Mouse (Mus musculus): ENCODE measurements around the gene Calm2. TPM values are rescaled to one million over a fixed set of nuclear protein-coding genes. Genes with fewer than 3 reads are reported as not detected.

The Calm2 gene
- total RNA-seq, 2 experiments from 2014 or later, result 2,083 to 2,187 TPM

DNA sequence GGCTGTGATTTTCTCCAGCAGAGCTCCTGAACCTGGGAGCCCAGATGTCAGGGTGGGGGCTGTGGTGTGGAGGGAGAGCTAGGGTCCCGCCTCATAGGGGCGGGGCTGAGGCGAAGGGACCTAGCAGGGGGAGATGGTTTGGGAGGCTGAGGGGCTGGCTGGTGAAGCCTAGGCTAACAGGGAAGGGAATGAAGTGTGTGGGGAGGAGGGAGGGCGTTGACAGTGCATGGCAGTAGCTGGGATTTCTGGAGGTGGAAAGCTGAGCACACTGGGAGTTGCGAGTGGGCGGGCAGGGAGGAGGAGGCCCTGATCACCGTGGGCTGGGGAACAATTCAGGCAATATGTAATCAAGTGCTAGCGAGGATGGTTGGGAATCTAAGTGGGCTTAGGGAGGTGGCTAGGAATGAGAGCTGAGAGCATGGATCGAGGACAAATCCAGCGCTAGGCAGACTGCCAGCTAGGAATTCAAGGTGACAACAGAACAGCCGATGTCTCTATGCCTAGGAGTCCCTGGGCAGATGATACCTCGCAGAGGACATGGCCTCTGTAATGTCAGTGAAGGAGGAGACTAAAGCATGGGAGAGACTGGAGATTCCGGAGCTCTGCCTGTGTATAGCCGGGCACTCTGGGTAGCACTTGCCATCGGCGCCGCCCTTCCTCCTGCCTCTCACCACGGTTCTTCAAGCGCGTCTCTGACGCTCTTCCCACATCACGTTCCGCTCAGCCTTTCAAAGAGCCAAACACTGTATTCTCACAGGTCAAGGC, 27.2 kb upstream of the Calm2 start:
- no peak for TF ChIP-seq CTCF (IDR thresholded peaks at IDR 0.05)
- peak overlapping the region; percentile 36 for H3K4me3 ChIP-seq
- DNase-seq (ENCODE audit: extremely low spot score in 1 of 2, low spot score in 2 of 2), result peak; percentile 60 to 70
- H3K27ac ChIP-seq, result peak overlapping the region; percentile 91
- intact Hi-C loops (cut with DNase I), result loop anchor here (1.0 to 2.0 kb wide), 4 partner anchors 13 to 105 kb away; partner anchors contain the start of gene Calm2

DNA sequence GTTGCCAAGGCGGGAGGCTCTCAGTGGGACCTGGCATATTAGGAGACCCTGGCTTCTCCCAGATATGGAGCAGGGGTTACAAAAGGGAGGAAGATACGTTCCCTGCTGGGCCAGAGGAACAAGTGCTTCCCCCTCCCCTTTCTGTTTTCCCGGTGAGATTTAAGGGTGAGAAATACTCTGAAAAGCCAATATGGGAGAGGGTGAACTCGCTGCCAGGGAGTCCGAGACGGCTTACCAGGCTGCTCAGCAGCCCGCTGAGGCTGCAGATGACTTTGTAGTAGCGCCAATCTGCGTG, 26.7 kb upstream of the Calm2 start:
- intact Hi-C loops (cut with DNase I), result no loop called here
- Histone ChIP-seq H3K27ac (peak overlapping the region; percentile 91), H3K4me3 (peak overlapping the region; percentile 36; the same call in 1 of the 2 replicates)
- TF ChIP-seq CTCF (IDR thresholded peaks at IDR 0.05), result no peak
- no peak for DNase-seq (ENCODE audit: extremely low spot score in 1 of 2, low spot score in 2 of 2)

DNA sequence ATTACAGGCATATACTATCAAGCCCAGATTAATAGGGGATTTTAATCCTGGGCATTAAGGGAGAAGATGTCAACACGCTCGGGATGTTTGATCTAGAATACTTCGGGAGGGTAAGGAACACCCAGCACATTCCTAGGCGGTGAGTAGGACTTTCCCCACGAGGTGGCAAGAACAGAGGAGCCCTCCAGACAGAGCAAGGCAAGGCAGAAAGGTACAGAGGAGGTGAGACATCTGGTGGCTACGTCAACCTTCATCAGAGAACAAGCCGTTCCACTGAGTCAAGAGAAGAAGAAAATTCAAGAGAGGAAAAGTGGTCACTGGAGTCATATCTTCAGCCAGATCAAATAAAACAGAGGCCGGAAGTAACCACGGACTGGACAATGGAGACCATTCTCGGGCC, 26.1 kb upstream of the Calm2 start:
- intact Hi-C loops (cut with DNase I), result no loop called here

GRCm38 (mm10) chr17:87471661-87472060, 24.9 kb upstream of the Calm2 start:
- intact Hi-C loops (cut with DNase I), result no loop called here
- DNase-seq (ENCODE audit: extremely low spot score in 1 of 2, low spot score in 2 of 2), result no peak
- no peak overlapping the region for H3K27ac ChIP-seq
- TF ChIP-seq CTCF (IDR thresholded peaks at IDR 0.05), result no peak
- no peak overlapping the region for H3K4me3 ChIP-seq

More for the DNA sequence above, 26.1 kb upstream of the Calm2 start:
- TF ChIP-seq CTCF (IDR thresholded peaks at IDR 0.05), result no peak
- no peak overlapping the region for H3K4me3 ChIP-seq
- H3K27ac ChIP-seq, result peak overlapping the region; percentile 91
- DNase-seq (ENCODE audit: extremely low spot score in 1 of 2, low spot score in 2 of 2), result no peak

- Histone ChIP-seq H3K27ac (no peak overlapping the region), H3K4me3 (no peak overlapping the region)
- intact Hi-C loops (cut with DNase I), result no loop called here
- TF ChIP-seq CTCF (IDR thresholded peaks at IDR 0.05), result no peak
- DNase-seq (ENCODE audit: extremely low spot score in 1 of 2, low spot score in 2 of 2), result no peak
Observed at GRCm38 (mm10) chr17:87470797-87471196, 24.1 kb upstream of the Calm2 start.

- Histone ChIP-seq H3K4me3 (no peak overlapping the region), H3K27ac (no peak overlapping the region)
- DNase-seq (ENCODE audit: extremely low spot score in 1 of 2, low spot score in 2 of 2), result no peak
- no peak for TF ChIP-seq CTCF (IDR thresholded peaks at IDR 0.05)
- intact Hi-C loops (cut with DNase I), result no loop called here
Observed at GRCm38 (mm10) chr17:87470282-87470681, 23.5 kb upstream of the Calm2 start.

DNA sequence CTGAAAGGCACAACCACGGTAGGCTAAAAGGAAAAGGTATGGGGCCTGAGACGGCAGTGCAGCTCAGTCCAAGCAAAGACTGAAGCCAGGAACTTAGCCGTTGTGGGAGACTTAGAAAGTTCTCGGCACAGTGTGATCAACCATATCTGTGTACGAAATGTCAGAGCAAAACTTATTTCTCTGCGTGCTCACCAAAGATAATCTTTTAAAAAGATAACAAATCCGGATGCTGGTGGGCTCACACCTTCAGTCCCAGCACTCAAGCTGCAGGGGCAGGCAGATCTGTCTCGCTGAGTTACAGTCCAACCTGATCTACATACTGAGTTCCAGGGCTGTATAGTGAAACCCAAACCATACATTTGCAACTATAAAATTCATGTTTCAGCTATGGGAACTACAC, 22.7 kb upstream of the Calm2 start:
- TF ChIP-seq CTCF (IDR thresholded peaks at IDR 0.05), result no peak
- Histone ChIP-seq H3K27ac (no peak overlapping the region), H3K4me3 (no peak overlapping the region)
- no peak for DNase-seq (ENCODE audit: extremely low spot score in 1 of 2, low spot score in 2 of 2)
- intact Hi-C loops (cut with DNase I), result no loop called here

DNA sequence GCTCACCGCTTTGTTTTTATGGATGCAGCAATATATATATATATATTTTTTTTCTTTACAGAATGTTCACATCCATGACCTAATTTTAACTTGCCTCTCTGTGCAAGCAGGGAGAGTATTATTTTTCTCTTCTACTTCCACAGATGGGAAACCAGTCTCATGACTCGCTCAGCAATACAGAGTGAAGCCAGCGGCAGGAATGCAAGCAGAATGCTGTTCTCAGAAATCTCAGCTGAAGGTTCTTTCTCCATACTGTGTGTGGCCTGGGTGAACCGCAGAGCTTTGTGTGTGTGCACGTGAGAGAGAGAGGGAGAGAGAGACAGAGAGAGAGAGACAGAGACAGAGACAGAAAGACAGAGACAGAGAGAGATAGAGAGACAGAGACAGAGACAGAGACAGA, 21.9 kb upstream of the Calm2 start:
- TF ChIP-seq CTCF (IDR thresholded peaks at IDR 0.05), result no peak
- intact Hi-C loops (cut with DNase I), result no loop called here
- DNase-seq (ENCODE audit: extremely low spot score in 1 of 2, low spot score in 2 of 2), result no peak
- Histone ChIP-seq H3K4me3 (no peak overlapping the region), H3K27ac (no peak overlapping the region)

DNA sequence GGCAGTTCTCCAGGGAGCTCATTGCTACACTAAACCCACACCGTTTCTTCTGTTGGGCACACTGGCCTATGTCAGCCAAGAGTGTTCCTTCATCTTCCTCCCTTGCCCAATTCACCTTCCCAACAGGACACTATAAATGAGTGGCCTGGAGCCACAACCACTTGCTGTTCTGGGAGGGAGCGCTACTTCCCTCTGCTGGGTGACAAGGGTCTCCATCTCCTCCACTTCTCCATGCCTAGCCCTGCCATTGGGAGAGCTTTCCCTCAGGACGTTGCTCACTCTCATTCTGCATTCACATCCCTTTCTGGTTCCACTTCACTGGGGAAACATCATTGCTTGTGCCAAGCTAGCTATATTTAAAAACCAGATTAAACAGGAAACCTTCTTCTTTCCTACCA, 14.8 kb upstream of the Calm2 start:
- TF ChIP-seq CTCF (IDR thresholded peaks at IDR 0.05), result no peak; the same call in 1 of the 2 replicates
- DNase-seq (ENCODE audit: extremely low spot score in 1 of 2, low spot score in 2 of 2), result no peak
- intact Hi-C loops (cut with DNase I), result loop anchor here (2.0 to 5.0 kb wide), 3 partner anchors 13 to 61 kb away; no protein-coding TSS in a partner anchor
- Histone ChIP-seq H3K4me3 (no peak overlapping the region), H3K27ac (peak overlapping the region; percentile 88)

- DNase-seq (ENCODE audit: extremely low spot score in 1 of 2, low spot score in 2 of 2), result no peak
- 0 out of 2 replicates have a peak overlapping the region, but pooled peaks have one; percentile 1 for H3K4me3 ChIP-seq
- intact Hi-C loops (cut with DNase I), result loop anchor here (2.0 to 5.0 kb wide), 3 partner anchors 14 to 61 kb away; no protein-coding TSS in a partner anchor
- TF ChIP-seq CTCF (IDR thresholded peaks at IDR 0.05), result no peak
- H3K27ac ChIP-seq, result peak overlapping the region; percentile 88
Observed at GRCm38 (mm10) chr17:87460669-87461498, 14.1 kb upstream of the Calm2 start.

DNA sequence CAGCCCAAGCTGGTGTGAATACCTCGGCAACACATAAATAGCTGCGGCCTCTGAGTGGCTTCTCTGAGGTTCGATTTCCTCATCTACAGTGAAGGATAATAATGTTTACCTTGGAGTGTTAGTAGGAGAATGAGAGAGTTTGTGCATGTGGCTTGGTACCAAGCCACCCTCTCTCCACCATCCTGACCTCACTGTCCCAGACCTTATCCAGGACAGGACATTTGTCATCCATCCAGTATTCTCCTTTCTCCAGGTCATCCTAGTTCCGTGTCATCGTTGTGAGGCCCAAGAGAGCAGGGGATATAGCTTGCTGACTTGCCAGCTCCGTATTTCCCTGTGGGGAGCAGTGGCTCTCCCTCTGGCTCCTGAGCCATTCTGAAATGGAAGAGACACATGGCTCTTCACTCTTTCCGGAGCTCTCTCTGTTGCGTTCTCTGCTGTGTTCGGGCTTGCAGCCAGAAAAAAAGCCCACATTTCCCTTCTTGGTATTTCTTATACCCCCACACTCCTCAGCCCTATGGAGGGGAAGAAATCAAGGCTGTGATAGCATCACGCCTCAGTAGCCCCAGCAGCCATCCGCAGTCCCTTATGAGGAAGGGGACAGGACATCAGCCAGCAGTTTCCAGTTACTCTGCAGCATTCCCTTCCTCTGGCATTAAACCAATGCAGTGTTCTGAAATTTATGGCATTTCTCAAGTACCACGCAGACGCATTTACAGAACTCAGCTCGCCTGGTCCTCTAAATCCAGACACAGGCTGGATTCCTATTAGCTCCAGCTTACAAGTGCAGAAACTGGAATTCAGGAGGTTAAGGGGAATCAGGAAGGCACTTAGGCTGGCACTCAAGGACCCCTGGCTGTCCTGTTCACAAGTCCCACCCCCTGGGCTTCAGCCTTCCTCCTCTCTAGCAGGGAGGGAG, 13.3 kb upstream of the Calm2 start:
- Histone ChIP-seq H3K27ac (peak overlapping the region; percentile 88), H3K4me3 (peak overlapping the region; percentile 23; the same call in 1 of the 2 replicates)
- peak; percentile 62 to 71 for DNase-seq (ENCODE audit: extremely low spot score in 1 of 2, low spot score in 2 of 2)
- TF ChIP-seq CTCF (IDR thresholded peaks at IDR 0.05), result no peak
- intact Hi-C loops (cut with DNase I), result loop anchor here (2.0 to 5.0 kb wide), 3 partner anchors 15 to 62 kb away; no protein-coding TSS in a partner anchor

All from left cerebral cortex, adult 2 months (tissue).